Mouse (Mus musculus): ENCODE data around the gene Syne1.

GRCm38 (mm10) chr10:5343211-5343610, 208.1 kb downstream of the Syne1 start:
- TF ChIP-seq TAL1 (conservative IDR thresholded peaks at IDR 0.05; ENCODE audit: low read depth, low read length) (no peak), CTCF (IDR thresholded peaks at IDR 0.05; ENCODE audit: low read depth, low read length) (no peak), GATA1 (IDR thresholded peaks at IDR 0.05; ENCODE audit: borderline replicate concordance, low read length) (no peak), GATA2 (IDR thresholded peaks at IDR 0.05; ENCODE audit: borderline replicate concordance, low read depth, low read length) (no peak), POLR2AphosphoS5 (IDR thresholded peaks at IDR 0.05; ENCODE audit: insufficient replicate concordance, low read depth, low read length) (no peak)

Data from G1E (cell line).